Mouse (Mus musculus) heart, adult 18-20 months (tissue): ENCODE results near the gene Ahnak. TPM values are rescaled to one million over a fixed set of nuclear protein-coding genes. Genes with fewer than 3 reads are reported as not detected.
"Not testable (repeated sequence)": the region's sequence is repeated elsewhere in the genome, so short reads cannot be mapped to it uniquely, and the experiment has no call there.

Experiments used
- DNase-seq, 2 experiments: peaks; one replicate each; pipeline ENCODE4 v3.0.0; 2021 to 2022; ENCODE audit warnings: mixed read lengths in 1 of 2
- total RNA-seq, 2 experiments: library from RNA; stranded (reverse); gene quantifications; 2 replicates each; pipeline ENCODE4 v1.2.3; 2021

Gene Ahnak
- total RNA-seq, 2 experiments from 2014 or later, result 341 to 356 TPM

DNA sequence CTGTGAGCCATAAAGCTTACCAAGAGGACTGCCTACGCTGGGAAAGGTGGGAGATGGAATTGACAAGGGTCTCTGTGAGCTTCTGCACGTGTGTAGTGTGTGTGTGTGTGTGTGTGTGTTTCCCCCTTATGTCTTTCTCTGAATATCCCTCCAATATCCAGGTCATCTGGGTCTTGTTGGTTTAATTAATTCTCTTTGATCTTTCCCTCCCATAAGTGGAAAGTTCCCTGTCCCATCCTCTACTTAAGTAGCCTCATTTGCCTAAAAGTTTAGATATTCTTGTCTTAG lies 4.5 kb downstream of the Ahnak start:
- DNase-seq, result no peak

DNA sequence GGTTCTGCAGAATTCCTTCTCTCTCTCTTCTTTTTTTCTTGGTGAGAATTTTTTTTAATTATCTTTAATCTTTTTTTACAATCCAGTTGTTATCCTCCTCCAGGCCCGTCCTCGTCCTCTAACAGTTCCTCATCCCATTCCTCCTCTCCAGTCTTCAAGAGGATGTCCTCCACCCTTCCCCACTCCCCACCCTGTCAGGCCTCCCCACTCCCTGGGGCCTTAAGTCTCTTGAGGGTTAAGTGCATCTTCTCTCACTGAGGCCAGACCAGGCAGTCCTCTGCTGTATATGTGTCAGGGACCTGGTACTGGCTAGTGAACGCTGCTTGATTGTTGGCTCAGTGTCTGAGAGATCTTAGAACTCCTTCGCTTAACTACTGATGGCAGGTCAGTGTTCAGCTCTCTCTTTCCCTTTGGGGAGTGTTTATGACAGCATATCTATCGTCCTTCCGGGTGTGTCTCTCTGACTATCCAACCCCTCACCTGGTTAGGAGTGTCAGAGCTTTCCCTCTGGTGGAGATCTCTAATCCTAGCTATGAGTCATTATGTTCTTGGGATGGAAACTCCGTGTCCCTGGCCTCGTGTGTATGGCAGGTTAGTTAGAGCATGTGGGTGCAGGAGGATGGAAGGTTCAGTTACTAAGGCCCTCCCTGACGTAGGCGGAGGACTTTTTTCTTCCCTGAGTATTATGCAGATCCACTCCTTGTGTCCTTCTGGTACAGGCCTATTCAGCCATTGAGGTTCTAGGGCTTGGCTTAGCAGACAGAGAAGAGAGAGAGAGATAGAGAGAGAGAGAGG lies 5.9 kb downstream of the Ahnak start:
- DNase-seq, result no peak

DNA sequence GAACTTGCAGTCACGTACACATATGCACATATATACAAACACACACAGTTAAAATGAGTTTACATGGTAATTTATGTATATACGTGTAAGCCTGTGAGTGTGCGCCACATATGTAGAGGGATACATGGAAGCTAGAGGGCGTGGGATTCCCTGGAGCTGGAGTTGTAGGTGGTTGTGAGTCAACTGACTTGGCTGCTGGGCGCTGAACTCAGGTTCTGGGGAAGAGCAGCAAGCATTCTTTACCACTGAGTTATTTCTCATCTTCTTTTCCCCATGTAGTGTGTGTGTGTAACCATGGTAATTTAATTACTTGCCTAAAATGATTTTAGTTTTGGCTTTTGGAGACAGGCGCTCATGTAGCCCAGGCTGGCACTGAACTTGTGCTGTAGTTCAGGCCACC lies 7.5 kb downstream of the Ahnak start:
- DNase-seq, result no peak

DNA sequence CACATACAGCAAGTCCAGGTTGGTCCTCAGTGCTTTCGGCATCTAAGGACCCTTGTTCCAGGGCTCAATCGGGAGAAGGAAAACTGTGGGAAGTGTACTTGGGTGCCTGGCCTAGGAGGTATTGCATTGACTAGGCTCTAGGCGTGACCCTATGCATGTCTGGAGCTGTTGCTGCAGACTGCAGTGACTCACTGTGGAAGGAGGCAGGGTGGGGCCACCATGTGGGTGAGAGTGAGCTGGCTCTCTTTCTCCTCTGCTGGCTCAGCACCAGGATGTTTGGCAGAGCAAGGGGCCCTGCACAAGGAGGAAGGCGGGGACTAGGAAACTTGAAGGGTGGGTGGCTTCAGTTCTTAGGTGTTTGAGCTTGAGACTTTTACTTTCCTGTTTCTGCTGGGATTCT lies 8.5 kb downstream of the Ahnak start:
- peak; percentile 93 to 96 for DNase-seq

DNA sequence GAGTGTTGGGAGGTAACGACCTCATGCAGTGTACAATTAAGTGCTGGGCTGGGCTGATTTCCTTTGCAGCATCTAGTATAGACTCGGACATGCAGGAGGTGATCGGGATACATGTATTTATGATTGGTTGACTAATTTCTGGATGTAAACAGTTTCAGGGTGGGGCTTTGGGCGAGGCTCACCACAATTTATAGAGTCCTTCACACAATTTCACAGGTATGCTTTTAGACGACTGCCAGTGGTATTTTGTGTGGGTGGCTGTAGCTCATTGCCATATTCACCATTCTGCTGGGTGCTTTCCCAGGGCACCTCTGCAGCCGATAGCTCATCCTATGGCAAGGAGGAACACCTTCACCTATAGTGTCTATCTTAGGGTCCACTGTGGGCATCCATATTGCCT lies 9.5 kb downstream of the Ahnak start:
- no peak for DNase-seq

DNA sequence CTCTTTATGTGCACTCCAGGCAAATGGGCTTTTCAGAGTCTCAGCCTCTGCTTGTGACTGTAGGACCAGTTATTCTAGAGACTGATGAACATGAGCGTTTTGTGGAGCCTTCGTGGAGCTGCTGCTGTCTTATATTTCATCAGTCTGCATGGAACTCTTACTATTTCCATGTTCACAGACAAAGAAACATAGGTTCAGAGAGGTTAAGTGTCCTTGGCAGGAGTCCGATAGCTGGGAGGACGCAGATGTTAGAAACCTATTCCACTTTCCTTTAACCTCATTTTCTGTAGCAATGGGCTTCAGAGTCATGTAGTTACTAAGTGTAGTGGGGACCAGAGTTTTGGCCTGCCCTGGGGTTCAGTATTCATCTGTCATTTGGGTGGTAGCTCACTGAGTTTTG lies 10.1 kb downstream of the Ahnak start:
- DNase-seq, result no peak

DNA sequence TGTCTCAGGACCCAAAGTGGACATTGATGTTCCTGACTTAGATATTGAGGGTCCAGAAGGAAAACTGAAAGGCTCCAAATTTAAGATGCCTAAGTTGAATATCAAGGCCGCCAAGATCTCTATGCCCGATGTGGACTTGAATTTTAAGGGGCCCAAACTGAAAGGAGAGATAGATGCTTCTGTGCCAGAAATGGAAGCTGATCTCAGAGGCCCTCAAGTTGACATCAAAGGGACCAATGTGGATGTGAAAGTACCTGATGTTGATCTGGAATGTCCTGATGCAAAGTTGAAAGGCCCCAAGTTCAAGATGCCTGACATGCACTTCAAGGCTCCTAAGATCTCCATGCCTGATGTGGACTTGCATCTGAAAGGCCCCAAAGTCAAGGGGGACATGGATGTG lies 17.8 kb downstream of the Ahnak start:
- not testable (repeated sequence) for DNase-seq

DNA sequence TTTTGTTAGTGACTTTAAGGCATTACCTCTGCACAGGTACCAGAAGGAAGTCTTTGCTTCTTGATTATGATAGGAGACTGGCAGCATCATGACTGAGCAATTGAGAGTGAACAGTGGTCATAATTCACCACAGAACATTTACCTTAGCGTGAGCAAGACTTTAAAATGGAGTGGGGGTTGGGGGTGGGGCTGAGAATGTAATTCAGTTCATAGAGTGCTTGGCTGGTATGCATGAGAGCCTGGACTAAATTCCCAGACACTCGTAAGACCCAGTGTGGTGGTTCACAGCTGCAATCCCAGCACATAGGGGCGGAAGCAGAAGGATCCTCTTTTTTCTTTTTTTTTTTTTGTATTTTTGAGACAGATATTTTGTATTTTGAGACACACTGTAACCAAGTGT lies 30.2 kb downstream of the Ahnak start:
- DNase-seq, result no peak

DNA sequence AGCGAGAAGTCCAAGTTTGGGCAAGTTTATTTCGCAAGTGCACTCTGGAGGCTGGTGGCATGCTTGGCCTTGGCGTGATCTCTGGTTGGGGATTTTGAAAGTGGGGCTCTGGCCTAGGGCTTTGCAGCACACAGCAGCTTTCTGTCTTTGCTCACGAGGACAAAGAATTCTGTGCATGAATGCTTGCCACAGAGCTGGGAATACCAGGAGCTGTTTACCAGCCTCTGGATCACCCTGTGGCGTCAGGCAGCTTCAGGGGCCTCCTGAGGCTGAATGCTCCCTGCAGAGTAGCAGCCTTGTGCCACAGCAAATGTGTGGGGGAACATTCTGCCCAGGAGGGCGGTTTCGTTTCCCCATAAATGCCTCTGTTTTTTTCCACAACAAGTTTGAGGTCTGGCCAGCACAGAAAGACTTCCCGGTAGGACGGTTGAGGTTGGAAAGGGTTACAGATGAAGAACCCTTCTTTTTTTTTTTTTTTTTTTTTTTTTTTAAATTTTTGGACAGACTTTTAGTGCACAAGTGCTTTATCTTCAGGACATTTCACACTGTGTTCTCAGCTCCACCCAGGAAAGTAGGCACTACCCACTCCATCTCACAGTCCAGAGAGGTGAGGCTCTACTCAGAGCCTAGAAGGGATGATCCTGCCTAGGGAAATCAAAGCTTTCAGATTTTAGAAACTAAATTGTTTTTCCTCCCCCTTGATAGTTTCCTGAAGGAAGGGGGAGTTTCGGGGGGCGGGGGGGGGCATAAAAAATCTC lies 34.1 kb downstream of the Ahnak start:
- DNase-seq, result peak; percentile 67 to 84

DNA sequence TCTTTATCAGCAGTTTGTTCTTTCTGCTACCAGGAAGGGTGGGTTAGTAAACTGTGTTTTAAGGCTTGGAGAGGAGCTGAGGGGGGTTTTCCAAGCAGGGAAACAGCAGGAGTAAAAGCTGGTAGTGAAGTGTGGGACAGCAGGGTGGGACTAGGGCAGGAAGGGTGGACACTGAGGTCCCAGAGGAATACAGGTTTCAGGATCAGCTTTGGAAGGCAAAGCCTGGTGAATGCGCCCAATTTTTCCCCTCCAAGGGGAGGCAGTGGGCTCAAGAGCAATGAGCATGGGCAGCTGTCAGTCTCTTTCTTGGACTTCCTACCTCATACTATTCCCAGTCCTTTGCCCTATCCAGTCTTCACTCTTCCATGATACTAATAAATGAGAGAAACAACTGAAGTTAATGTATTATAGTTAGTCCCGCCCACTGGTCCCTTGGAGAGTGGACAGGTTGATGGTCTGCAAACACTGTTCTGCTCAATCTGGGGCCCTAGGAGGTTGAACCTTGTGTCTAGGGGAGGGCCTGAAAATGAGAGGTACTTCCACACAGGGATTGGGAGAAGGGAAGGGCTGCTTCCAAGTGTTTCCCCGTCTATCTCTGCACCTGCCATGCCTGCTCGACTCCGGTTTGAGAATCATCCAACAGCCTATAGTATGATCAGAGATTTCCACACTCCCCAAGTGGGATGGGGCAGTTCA lies 36.6 kb downstream of the Ahnak start:
- no peak for DNase-seq

DNA sequence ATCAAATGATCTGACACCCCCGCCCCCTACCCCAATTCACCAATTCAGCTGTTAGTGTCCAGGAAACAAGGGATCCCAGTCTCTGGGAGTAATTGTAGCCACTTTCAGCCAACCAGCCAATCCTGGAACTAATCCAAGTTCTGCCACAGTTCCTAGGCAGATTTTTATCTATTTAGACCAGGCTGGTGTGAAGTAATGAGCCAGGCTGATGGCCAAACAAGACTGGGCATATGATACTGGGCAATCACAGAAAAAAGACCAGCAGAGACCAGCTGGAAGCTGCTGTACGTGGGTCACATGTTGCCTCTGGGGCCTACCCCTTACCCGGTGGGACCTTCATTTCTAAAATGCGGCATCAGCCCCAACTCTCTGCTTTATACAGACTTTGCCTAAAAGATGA lies 37.5 kb downstream of the Ahnak start:
- no peak for DNase-seq

DNA sequence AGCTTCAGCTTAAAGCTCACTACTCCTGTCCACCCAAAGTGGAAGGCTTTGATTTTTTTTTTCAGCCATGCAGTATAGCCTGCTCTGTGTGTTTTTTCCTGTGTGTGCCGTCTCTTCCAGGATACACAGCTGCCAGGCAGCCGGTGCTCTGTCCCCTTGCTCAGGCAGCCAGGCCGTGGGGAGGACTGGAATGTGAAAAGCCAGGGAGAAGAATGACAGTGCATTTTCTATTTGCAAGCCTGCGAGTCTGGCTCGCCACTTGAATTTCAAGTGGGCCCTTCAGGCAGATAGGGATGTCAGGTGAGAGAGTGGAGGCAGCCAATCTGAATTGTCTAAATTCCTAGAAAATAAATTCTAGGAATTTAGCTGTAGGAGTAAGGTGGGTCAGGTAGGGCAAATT lies 38.7 kb downstream of the Ahnak start:
- peak; percentile 67 to 81 for DNase-seq

DNA sequence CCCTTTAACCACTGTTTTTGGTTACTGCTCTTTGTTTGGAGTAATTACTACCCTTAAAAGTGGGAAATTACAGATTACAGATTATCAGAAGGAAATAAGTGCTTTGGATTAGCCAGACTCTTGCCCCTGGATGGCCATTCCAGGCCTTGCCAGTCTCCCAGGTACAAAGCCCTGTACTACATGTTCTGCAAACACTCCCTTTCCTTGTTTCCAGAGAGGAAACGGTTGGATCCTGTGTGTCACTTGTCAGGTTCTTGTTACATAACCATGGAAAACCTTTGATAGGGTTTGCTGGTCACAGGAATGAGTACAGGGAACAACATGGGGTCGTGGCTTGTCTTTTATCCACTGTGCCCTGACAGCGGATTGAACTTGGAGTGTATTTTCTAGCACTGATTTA lies 39.3 kb downstream of the Ahnak start:
- peak in 1 of 2 experiments; percentile 50 for DNase-seq

DNA sequence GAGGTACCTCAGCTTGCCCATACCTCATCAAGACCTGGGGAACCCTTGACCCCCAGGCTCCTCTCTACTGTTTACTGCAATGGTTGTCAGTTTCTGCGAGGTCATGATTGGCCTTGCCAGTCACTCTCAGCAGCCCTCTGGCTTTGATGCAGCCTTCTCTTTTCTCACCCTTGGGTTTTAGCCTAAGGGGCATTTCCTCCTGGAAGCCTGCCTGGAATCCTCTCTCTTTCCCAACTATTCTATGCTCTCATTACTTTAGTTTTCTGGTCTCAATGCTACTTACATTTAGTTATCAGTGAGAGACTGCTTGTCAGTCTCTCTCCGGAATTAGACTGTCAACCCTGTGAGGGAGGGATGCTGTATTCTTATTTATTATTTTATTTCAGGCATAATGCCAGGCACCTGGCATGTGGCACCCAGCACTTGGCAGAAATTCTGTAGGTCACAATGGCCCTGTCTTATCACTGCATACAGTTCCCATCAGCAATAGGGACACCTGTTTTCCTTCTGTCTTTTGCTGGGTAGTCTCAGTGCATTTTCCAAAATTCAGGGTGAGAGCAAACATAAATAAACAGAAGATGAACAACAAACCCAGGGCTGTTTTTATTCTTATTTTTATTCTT lies 40.7 kb downstream of the Ahnak start:
- no peak for DNase-seq

DNA sequence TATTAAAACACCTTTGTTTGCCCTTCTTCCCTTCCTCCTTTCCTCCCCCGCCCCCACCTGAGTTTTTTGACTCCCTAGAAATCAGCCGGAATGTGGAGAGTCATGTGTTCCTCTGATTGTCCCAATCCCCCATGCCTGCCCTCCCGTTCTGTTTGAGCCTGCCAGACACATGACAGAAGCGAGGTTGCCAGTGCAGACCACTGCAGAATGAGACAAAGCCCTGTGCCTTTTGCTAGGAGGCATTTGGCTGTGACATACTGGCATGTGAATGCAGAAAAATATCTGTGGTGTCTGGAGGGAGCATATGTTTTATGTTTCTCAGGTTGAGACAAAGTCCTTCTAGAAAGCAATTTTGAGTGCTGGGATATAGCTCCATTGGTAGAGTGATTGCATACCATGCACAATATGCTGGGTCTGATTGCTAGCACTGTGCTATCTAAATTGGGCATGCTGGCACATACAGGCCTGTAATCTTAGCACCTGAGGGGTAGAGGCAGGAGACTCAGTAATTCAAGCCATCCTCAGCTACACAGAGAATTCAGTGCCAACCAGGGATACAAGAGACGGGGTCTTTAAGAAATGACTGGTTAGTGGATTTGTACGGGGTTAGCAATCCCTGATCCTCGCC lies 43.5 kb downstream of the Ahnak start:
- DNase-seq, result no peak

DNA sequence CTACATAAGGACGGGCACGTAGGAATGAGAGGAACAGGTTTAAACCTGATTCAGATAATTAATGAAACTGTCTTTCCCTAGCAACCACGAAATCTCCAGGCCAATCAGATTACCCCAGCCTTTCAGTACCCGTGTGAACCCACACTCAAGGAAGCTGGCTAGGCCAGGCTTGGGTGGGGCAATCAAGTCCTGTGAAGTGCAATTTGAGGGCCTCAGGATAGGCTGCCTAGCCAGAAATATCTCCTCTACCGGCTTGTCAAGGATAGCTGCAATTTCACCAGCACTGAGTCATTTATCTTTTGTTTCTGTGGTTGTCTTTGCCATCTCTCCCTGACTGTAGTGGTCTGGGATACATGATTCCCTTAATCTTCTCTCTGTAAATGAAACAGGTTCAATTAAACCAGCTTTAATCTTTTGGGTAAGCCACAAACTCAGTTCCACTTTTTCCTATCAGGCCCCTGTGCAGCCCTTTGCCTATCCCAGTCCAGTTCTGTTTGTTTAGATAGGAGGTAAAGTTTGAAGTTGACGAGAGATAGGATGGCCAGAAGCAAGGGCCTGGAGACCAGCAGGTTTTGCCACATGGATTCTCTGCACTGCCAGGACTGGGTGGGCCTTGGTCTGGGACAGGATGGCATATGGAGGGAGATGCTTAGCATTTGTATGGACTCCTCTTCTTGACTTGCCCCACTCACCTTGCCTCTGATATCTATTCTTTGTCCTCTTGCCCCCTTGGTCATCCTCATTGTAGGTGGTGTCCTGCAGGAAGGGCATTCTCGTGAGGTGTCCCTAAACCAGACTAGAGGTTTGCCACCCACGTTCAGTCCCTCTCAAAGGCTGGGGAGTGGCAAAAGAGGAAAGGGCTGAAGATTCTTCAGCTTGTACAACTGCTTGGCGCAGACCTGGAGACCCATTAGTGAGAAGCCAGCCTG lies 44.6 kb downstream of the Ahnak start:
- peak in 1 of 2 experiments; percentile 41 for DNase-seq

DNA sequence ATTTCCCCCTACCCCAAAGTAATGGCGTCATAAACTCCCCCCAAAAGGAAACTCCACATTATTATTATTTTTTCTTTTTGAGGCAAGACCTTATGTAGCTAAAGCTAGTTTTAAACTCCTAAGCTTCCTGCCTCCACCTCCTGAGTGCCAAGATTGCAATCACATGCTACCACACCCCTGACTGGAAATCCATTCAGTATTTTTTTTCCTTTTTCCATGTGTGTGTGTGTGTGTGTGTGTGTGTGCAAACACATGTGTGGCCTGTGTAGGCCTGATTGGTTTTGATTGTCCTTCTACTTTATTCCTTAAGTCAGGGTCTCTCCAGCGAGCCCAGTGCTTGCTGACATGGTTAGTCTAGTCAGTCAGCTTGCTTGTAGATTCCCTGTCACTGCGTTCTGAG lies 45.4 kb downstream of the Ahnak start:
- DNase-seq, result peak in 1 of 2 experiments; percentile 51

DNA sequence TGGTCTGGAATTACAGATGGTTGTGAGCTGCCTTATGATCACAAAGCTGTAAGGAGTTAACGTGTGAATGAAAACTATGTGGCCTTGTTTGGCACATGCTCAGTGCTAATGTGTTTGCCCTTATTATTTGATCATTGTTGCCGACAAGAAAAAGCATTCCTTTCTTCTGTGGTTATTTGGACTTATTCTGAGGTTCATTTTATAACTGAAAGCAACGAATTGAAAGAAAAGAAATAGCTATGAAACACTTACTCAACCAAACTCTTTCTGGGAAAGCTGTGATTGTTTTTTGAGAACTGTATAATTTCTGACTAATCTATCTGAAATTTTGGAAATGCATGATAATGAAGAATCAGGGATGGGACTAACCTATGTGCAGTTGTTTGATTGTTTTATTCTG lies 46.0 kb downstream of the Ahnak start:
- DNase-seq, result no peak

DNA sequence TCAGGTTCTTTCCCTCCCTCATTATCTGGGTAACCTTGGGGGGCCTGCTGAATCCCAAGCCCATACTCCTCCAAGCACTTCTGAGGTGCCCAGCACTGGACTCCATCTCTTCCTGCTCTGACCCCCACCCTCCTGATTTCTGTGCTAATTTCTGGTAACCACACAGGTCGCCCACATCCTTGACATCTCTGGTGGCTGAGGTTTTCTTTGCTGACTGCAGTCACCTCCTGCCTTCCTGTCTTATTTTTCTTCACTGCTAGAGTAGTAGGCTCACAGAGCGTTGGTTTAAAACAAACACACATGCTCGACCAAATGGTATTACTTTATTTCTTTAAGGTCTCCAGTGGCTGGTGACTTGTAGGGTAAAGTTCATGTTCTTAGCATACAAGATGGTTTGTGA lies 49.1 kb downstream of the Ahnak start:
- DNase-seq, result no peak

DNA sequence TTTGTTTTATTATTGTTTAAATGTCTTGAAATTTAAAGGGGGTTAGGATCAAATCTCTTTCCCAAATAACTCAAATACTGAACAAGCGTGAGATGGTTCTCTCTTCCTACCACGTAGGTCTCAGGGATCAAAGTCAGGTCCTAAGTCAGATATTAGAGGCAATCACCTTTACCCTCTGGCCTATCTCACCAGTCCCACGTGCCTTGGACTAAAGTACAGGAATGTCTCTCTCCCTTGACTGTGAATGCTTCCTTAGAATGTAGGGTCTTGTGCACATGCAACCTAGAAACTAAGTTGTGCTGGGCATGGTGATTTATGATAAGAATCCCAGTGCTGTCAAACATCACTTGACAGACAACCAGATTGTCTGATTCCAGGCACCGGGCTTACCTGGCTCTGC lies 50.2 kb downstream of the Ahnak start:
- DNase-seq, result no peak

DNA sequence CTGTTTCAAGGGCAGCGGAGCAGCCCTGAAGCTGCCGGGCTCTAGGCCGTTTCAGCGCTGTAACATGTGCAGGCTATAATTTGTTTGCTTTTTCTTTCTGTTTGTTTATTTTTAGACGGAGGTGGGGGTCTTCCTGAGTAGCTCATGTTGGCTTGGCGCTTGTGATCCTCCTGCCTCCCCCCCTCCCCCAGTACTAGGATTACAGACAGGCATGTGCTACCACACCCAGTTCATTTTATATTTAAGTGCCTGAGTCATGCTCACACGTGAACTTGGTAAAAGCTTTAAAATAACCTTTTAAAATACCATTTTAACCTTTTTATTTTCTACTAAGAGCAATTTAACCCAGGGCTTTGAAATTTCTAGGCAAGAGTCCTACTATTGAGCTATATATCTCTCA lies 50.8 kb downstream of the Ahnak start:
- no peak for DNase-seq
